Mouse (Mus musculus): ENCODE measurements around the gene Lmod2. TPM values are rescaled to one million over a fixed set of nuclear protein-coding genes. Genes with fewer than 3 reads are reported as not detected.

Gene Lmod2
- polyA plus RNA-seq (2015; fragmentation: Nextera tagmentation; extraction: Ambion mirVana) = 0.09 and 0.14 TPM in 2 replicates

- Histone ChIP-seq H3K4me2 (no peak within 1 kb of the TSS), H3K4me3 (replicated peaks) (no peak within 1 kb of the TSS), H3K4me1 (replicated peaks) (no peaks in the 10 kb centered on the region), H3K27ac (no peak within 1 kb of the TSS), H3K27me3 (no peaks in the 10 kb centered on the region), H3K9ac (no peak within 1 kb of the TSS), H3K36me3 (no peaks in the 10 kb centered on the region), H3K9me3 (replicated peaks) (no peaks in the 10 kb centered on the region)
- ATAC-seq (ENCODE audit: low read depth) (no peak), DNase-seq (no peak)
- 70% methylated on average over 10 of the region's 10 CpGs for WGBS (ENCODE audit: insufficient replicate concordance)
These were observed at the start of gene Lmod2 for GRCm38 (mm10) chr6:24597500-24597899. Gene Lmod2, plus strand, starts transcription at chr6:24597762.

- Histone ChIP-seq H3K4me1 (replicated peaks) (no peaks in the 10 kb centered on the region), H3K27ac (no peak overlapping the region), H3K27me3 (no peaks in the 10 kb centered on the region), H3K36me3 (no peaks in the 10 kb centered on the region), H3K9ac (no peak overlapping the region), H3K9me3 (replicated peaks) (no peaks in the 10 kb centered on the region), H3K4me2 (no peak overlapping the region), H3K4me3 (replicated peaks) (no peak overlapping the region)
- no peak for ATAC-seq (ENCODE audit: low read depth)
- no peak for DNase-seq
- WGBS (ENCODE audit: insufficient replicate concordance) = 29% methylated on average over 2 of the region's 2 CpGs
These were observed 47.8 kb upstream of the Lmod2 start for GRCm38 (mm10) chr6:24549801-24550200.

GRCm38 (mm10) chr6:24552046-24552445, 45.5 kb upstream of the Lmod2 start:
- no peak for ATAC-seq (ENCODE audit: low read depth)
- no peak for DNase-seq

GRCm38 (mm10) chr6:24554427-24555086, 43.0 kb upstream of the Lmod2 start:
- no peak overlapping the region for H3K9ac ChIP-seq
- no peaks in the 10 kb centered on the region for H3K36me3 ChIP-seq
- ATAC-seq (ENCODE audit: low read depth) (no peak), DNase-seq (no peak)
- no peak overlapping the region for H3K4me3 ChIP-seq (replicated peaks)
- H3K4me2 ChIP-seq = no peak overlapping the region
- H3K27ac ChIP-seq = no peak overlapping the region
- H3K27me3 ChIP-seq = no peaks in the 10 kb centered on the region
- WGBS (ENCODE audit: insufficient replicate concordance) = 57% methylated on average over 11 of the region's 11 CpGs
- H3K9me3 ChIP-seq (replicated peaks) = no peaks in the 10 kb centered on the region
- H3K4me1 ChIP-seq (replicated peaks) = no peaks in the 10 kb centered on the region

More at GRCm38 (mm10) chr6:24552046-24552445, 45.5 kb upstream of the Lmod2 start:
- Histone ChIP-seq H3K4me1 (replicated peaks) (no peaks in the 10 kb centered on the region), H3K9me3 (replicated peaks) (no peaks in the 10 kb centered on the region), H3K36me3 (no peaks in the 10 kb centered on the region), H3K4me2 (no peak overlapping the region), H3K27me3 (no peaks in the 10 kb centered on the region), H3K9ac (no peak overlapping the region), H3K4me3 (replicated peaks) (no peak overlapping the region), H3K27ac (no peak overlapping the region)
- 52% methylated on average over 7 of the region's 7 CpGs for WGBS (ENCODE audit: insufficient replicate concordance)

GRCm38 (mm10) chr6:24555488-24555887, 42.1 kb upstream of the Lmod2 start:
- H3K9ac ChIP-seq = no peak overlapping the region
- no peaks in the 10 kb centered on the region for H3K36me3 ChIP-seq
- H3K9me3 ChIP-seq (replicated peaks) = no peaks in the 10 kb centered on the region
- H3K27me3 ChIP-seq = no peaks in the 10 kb centered on the region
- DNase-seq (no peak), ATAC-seq (ENCODE audit: low read depth) (no peak)
- H3K4me1 ChIP-seq (replicated peaks) = no peaks in the 10 kb centered on the region
- 55% methylated on average over 2 of the region's 2 CpGs for WGBS (ENCODE audit: insufficient replicate concordance)
- no peak overlapping the region for H3K4me3 ChIP-seq (replicated peaks)
- no peak overlapping the region for H3K4me2 ChIP-seq
- H3K27ac ChIP-seq = no peak overlapping the region

- DNase-seq (no peak), ATAC-seq (ENCODE audit: low read depth) (no peak)
- no peak overlapping the region for H3K27ac ChIP-seq
- H3K4me1 ChIP-seq (replicated peaks) = no peaks in the 10 kb centered on the region
- 62% methylated on average over 9 of the region's 9 CpGs for WGBS (ENCODE audit: insufficient replicate concordance)
- H3K36me3 ChIP-seq = no peaks in the 10 kb centered on the region
- H3K9ac ChIP-seq = no peak overlapping the region
- H3K9me3 ChIP-seq (replicated peaks) = no peaks in the 10 kb centered on the region
- H3K4me3 ChIP-seq (replicated peaks) = no peak overlapping the region
- H3K4me2 ChIP-seq = no peak overlapping the region
- no peaks in the 10 kb centered on the region for H3K27me3 ChIP-seq
These were observed 33.5 kb upstream of the Lmod2 start for GRCm38 (mm10) chr6:24564081-24564480.

GRCm38 (mm10) chr6:24564886-24565285, 32.7 kb upstream of the Lmod2 start:
- Histone ChIP-seq H3K27ac (no peak overlapping the region), H3K27me3 (no peaks in the 10 kb centered on the region), H3K9ac (no peak overlapping the region), H3K4me1 (replicated peaks) (no peaks in the 10 kb centered on the region), H3K36me3 (no peaks in the 10 kb centered on the region), H3K9me3 (replicated peaks) (no peaks in the 10 kb centered on the region), H3K4me3 (replicated peaks) (no peak overlapping the region), H3K4me2 (no peak overlapping the region)
- 88% methylated on average over 1 of the region's 1 CpGs for WGBS (ENCODE audit: insufficient replicate concordance)
- ATAC-seq (ENCODE audit: low read depth) (no peak), DNase-seq (no peak)

- no peaks in the 10 kb centered on the region for H3K9me3 ChIP-seq (replicated peaks)
- H3K9ac ChIP-seq = no peak overlapping the region
- no peaks in the 10 kb centered on the region for H3K4me1 ChIP-seq (replicated peaks)
- ATAC-seq (ENCODE audit: low read depth) (no peak), DNase-seq (no peak)
- H3K4me3 ChIP-seq (replicated peaks) = no peak overlapping the region
- H3K27me3 ChIP-seq = no peaks in the 10 kb centered on the region
- no peaks in the 10 kb centered on the region for H3K36me3 ChIP-seq
- no peak overlapping the region for H3K27ac ChIP-seq
- WGBS (ENCODE audit: insufficient replicate concordance) = 63% methylated on average over 5 of the region's 5 CpGs
- H3K4me2 ChIP-seq = no peak overlapping the region
These were observed 28.6 kb upstream of the Lmod2 start for GRCm38 (mm10) chr6:24568963-24569362.

- no peak overlapping the region for H3K4me3 ChIP-seq (replicated peaks)
- DNase-seq (no peak), ATAC-seq (ENCODE audit: low read depth) (no peak)
- no peak overlapping the region for H3K9ac ChIP-seq
- no peak overlapping the region for H3K27ac ChIP-seq
- 71% methylated on average over 1 of the region's 1 CpGs for WGBS (ENCODE audit: insufficient replicate concordance)
- H3K4me2 ChIP-seq = no peak overlapping the region
- no peaks in the 10 kb centered on the region for H3K36me3 ChIP-seq
- H3K27me3 ChIP-seq = no peaks in the 10 kb centered on the region
- H3K9me3 ChIP-seq (replicated peaks) = no peaks in the 10 kb centered on the region
- no peaks in the 10 kb centered on the region for H3K4me1 ChIP-seq (replicated peaks)
These were observed 27.9 kb upstream of the Lmod2 start for GRCm38 (mm10) chr6:24569711-24570110.

- Histone ChIP-seq H3K9ac (no peak overlapping the region), H3K4me2 (no peak overlapping the region), H3K4me1 (replicated peaks) (no peaks in the 10 kb centered on the region), H3K27ac (no peak overlapping the region), H3K4me3 (replicated peaks) (no peak overlapping the region), H3K27me3 (no peaks in the 10 kb centered on the region), H3K9me3 (replicated peaks) (no peaks in the 10 kb centered on the region), H3K36me3 (no peaks in the 10 kb centered on the region)
- WGBS (ENCODE audit: insufficient replicate concordance) = 70% methylated on average over 11 of the region's 11 CpGs
- no peak for DNase-seq
- ATAC-seq (ENCODE audit: low read depth) = no peak
These were observed 27.3 kb upstream of the Lmod2 start for GRCm38 (mm10) chr6:24570278-24570677.

GRCm38 (mm10) chr6:24571126-24571525, 26.4 kb upstream of the Lmod2 start:
- Histone ChIP-seq H3K36me3 (no peaks in the 10 kb centered on the region), H3K9ac (no peak overlapping the region), H3K4me2 (no peak overlapping the region), H3K9me3 (replicated peaks) (no peaks in the 10 kb centered on the region), H3K4me3 (replicated peaks) (no peak overlapping the region), H3K4me1 (replicated peaks) (no peaks in the 10 kb centered on the region), H3K27ac (no peak overlapping the region), H3K27me3 (no peaks in the 10 kb centered on the region)
- 0 out of 2 replicates have a peak, but pooled peaks have one; percentile 51 for ATAC-seq (ENCODE audit: low read depth)
- no peak for DNase-seq
- 28% methylated on average over 6 of the region's 6 CpGs for WGBS (ENCODE audit: insufficient replicate concordance)

GRCm38 (mm10) chr6:24572431-24572830, 25.1 kb upstream of the Lmod2 start:
- WGBS (ENCODE audit: insufficient replicate concordance) = 80% methylated on average over 14 of the region's 14 CpGs
- Histone ChIP-seq H3K4me1 (replicated peaks) (no peaks in the 10 kb centered on the region), H3K27me3 (no peaks in the 10 kb centered on the region), H3K9me3 (replicated peaks) (no peaks in the 10 kb centered on the region), H3K4me2 (no peak overlapping the region), H3K9ac (no peak overlapping the region), H3K36me3 (no peaks in the 10 kb centered on the region), H3K27ac (no peak overlapping the region), H3K4me3 (replicated peaks) (no peak overlapping the region)
- no peak for DNase-seq
- ATAC-seq (ENCODE audit: low read depth) = no peak
